Comparison of ENCODE assay signal across 8 mouse cellular contexts in the genomic region with DNA sequence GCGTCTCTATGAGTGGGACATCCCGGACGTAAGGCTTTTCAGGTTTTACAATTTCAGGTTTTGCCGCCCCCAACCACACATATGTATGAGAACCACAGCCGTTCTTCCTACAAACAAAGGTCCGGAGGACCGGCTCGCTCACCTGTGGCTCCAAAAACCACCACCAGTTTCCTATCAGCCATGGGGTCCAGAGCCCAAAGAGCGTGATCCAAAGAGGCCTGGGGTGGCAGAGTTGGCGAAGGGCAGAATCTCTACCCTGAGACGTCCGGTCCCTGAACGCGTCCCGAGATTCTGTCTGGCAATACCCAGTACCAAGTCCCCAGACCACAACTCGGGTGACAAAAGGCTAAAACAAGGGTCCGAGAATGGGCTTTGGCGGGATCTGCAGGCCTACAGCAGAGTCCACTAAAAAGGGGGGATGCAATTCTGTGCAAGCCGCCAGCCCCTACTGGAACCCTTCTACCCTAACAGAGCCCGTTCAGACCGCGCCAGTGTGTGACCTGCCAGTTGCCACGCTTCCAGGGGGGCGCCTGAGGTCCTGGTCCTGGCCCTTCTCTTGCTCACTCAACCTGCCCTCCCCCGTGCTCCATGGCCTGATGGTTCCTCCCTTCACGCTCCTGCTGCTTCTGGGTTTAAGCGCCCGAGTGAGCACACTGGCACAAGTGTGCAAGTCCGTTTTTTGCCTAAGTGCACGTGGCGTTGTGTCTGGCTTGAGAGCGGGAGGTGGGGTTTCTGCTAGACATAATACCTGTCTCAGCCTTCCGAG. TPM values are rescaled to one million over a fixed set of nuclear protein-coding genes. Genes with fewer than 3 reads are reported as not detected.
DNase-seq lines count a peak whose midpoint lies in the region; ATAC-seq lines count a peak whose summit lies in the region.

TSS of gene Nmral1 (minus strand) at position 604 of the 766 bp plus-strand sequence.

- H3K4me2 ChIP-seq in limb, embryonic 11.5 days (ENCODE audit: low read depth, severe bottlenecking): peak within 1 kb of the TSS; percentile 52
- H3K4me2 ChIP-seq in midbrain, embryonic 13.5 days (replicated peaks): peak within 1 kb of the TSS; percentile 69

- peak within 1 kb of the TSS; percentile 93 for H3K27ac ChIP-seq in limb, embryonic 11.5 days (replicated peaks; ENCODE audit: low read depth, low read length)
- peak within 1 kb of the TSS; percentile 86 for H3K27ac ChIP-seq in midbrain, embryonic 13.5 days

- H3K9me3 ChIP-seq in limb, embryonic 11.5 days (ENCODE audit: control insufficient read depth, low read length): no peaks in the 10 kb centered on the region
- H3K9me3 ChIP-seq in midbrain, embryonic 13.5 days: no peaks in the 10 kb centered on the region

- WGBS in limb, embryonic 11.5 days: 15% methylated on average over 33 of the region's 33 CpGs
- WGBS in midbrain, embryonic 13.5 days: 9% methylated on average over 33 of the region's 33 CpGs

- H3K36me3 ChIP-seq in limb, embryonic 11.5 days (ENCODE audit: control insufficient read depth, insufficient read depth, low read length): peaks cover 9% of the 10 kb centered on the region
- peaks cover 25% of the 10 kb centered on the region for H3K36me3 ChIP-seq in midbrain, embryonic 13.5 days

- H3K4me3 ChIP-seq in limb, embryonic 11.5 days (ENCODE audit: low read depth, low read length): peak within 1 kb of the TSS; percentile 64
- peak within 1 kb of the TSS; percentile 75 for H3K4me3 ChIP-seq in midbrain, embryonic 13.5 days (replicated peaks)

- peak; percentile 88 for ATAC-seq in limb, embryonic 11.5 days (ENCODE audit: insufficient number of reproducible peaks, low FRiP score, low TSS enrichment, low read depth)
- peak; percentile 94 for ATAC-seq in midbrain, embryonic 13.5 days

- intact Hi-C loops in heart, postnatal 25 days (cut with DNase I): loop anchor here (5.0 kb wide), 1 partner anchor 68 kb away; no protein-coding TSS in a partner anchor

- peak; percentile 97 for DNase-seq in heart, adult 11 months
- no peak for DNase-seq in heart, postnatal 25 days (ENCODE audit: low spot score)
- DNase-seq in embryo, embryonic 11.5 days (ENCODE audit: low read depth, low spot score): peak; percentile 71
- DNase-seq in gastrocnemius, postnatal 4 days (ENCODE audit: low spot score in 2 of 2): peak in 1 of 2 experiments; percentile 65
- peak; percentile 77 for DNase-seq in kidney, adult 11 months
- peak; percentile 85 for DNase-seq in limb, embryonic 11.5 days (ENCODE audit: low spot score)
- DNase-seq in spleen, adult 12 weeks (ENCODE audit: low spot score): peak; percentile 68

- H3K9ac ChIP-seq in limb, embryonic 11.5 days (ENCODE audit: low read length): peak within 1 kb of the TSS; percentile 90
- peak within 1 kb of the TSS; percentile 79 for H3K9ac ChIP-seq in midbrain, embryonic 13.5 days (replicated peaks)

- no peaks in the 10 kb centered on the region for H3K27me3 ChIP-seq in limb, embryonic 11.5 days (ENCODE audit: control insufficient read depth, insufficient read depth, low read length)
- no peaks in the 10 kb centered on the region for H3K27me3 ChIP-seq in midbrain, embryonic 13.5 days

- H3K4me1 ChIP-seq in limb, embryonic 11.5 days (ENCODE audit: control insufficient read depth, insufficient read depth, low read length): peaks cover 4% of the 10 kb centered on the region; the same call in 1 of the 2 replicates
- H3K4me1 ChIP-seq in midbrain, embryonic 13.5 days (replicated peaks): peaks cover 16% of the 10 kb centered on the region

RNA-seq across cellular contexts. Expression of gene Nmral1, which starts in this region (rescaled TPM):
- total RNA-seq in heart, postnatal 25 days (2021): 1 to 10 TPM; 2.4 to 2.7 TPM
- total RNA-seq in gastrocnemius, postnatal 4 days (2021): 10 to 100 TPM; 14.0 to 15.1 TPM
- 249 and 258 TPM in 2 replicates for polyA plus RNA-seq in limb, embryonic 11.5 days (2014; fragmentation: Nextera tagmentation; extraction: Ambion mirVana)
- 102 and 104 TPM in 2 replicates for polyA plus RNA-seq in midbrain, embryonic 13.5 days (2015; fragmentation: Nextera tagmentation; extraction: Ambion mirVana)

Comparison
In these comparisons a context has a peak if more than half of its experiments do, and no peak if none do; other contexts are left out.
1. RNA of gene Nmral1 (total RNA-seq): 14.0 to 15.1 TPM in gastrocnemius, postnatal 4 days; 2.4 to 2.7 TPM in heart, postnatal 25 days; every median in the first group is over 4 times any median in the second.